Mouse (Mus musculus) testis, postnatal 10 days (tissue): ENCODE data around the gene Madd.
A peak's percentile ranks its signal among the peaks of the same experiment; 100 is the strongest.
"Not testable (repeated sequence)": the region's sequence is repeated elsewhere in the genome, so short reads cannot be mapped to it uniquely, and the experiment has no call there.

Experiments
- DNase-seq: peaks from one replicate; pipeline ENCODE4 v3.0.0; 2021; ENCODE audit warnings: low spot score

Gene Madd

GRCm38 (mm10) chr2:91125101-91125500 is 58.5 kb downstream of the Madd start:
- DNase-seq, result no peak

- no peak for DNase-seq
Measured at GRCm38 (mm10) chr2:91123521-91123920, 60.1 kb downstream of the Madd start.

- no peak for DNase-seq
Measured at GRCm38 (mm10) chr2:91121497-91121896, 62.1 kb downstream of the Madd start.

GRCm38 (mm10) chr2:91121011-91121410 is 62.6 kb downstream of the Madd start:
- no peak for DNase-seq

GRCm38 (mm10) chr2:91120261-91120671 is 63.4 kb downstream of the Madd start:
- no peak for DNase-seq

GRCm38 (mm10) chr2:91119551-91119950 is 64.1 kb downstream of the Madd start:
- no peak for DNase-seq

GRCm38 (mm10) chr2:91119061-91119460 is 64.6 kb downstream of the Madd start:
- no peak for DNase-seq

GRCm38 (mm10) chr2:91118647-91119046 is 65.0 kb downstream of the Madd start:
- DNase-seq, result no peak

GRCm38 (mm10) chr2:91117585-91118275 is 65.9 kb downstream of the Madd start, which contains the start of gene Mybpc3:
Gene Mybpc3 (plus strand): TSS chr2:91118144.
- DNase-seq, result no peak

GRCm38 (mm10) chr2:91116842-91117241 is 66.8 kb downstream of the Madd start:
- DNase-seq, result no peak

GRCm38 (mm10) chr2:91115578-91115970 is 68.1 kb downstream of the Madd start:
- DNase-seq, result no peak

- peak; percentile 99 for DNase-seq
Measured at GRCm38 (mm10) chr2:91114781-91115577, 68.7 kb downstream of the Madd start.

GRCm38 (mm10) chr2:91113852-91114251 is 69.8 kb downstream of the Madd start:
- DNase-seq, result no peak

- no peak for DNase-seq
Measured at GRCm38 (mm10) chr2:91113334-91113733, 70.3 kb downstream of the Madd start.

- DNase-seq, result no peak
Measured at GRCm38 (mm10) chr2:91112491-91112890, 71.1 kb downstream of the Madd start.

- DNase-seq, result not testable (repeated sequence)
Measured at GRCm38 (mm10) chr2:91111832-91112231, 71.8 kb downstream of the Madd start.

- no peak for DNase-seq
Measured at GRCm38 (mm10) chr2:91110429-91110828, 73.2 kb downstream of the Madd start.

GRCm38 (mm10) chr2:91109807-91110385 is 73.7 kb downstream of the Madd start:
- no peak for DNase-seq

GRCm38 (mm10) chr2:91109241-91109640 is 74.4 kb downstream of the Madd start:
- no peak for DNase-seq

- no peak for DNase-seq
Measured at GRCm38 (mm10) chr2:91108156-91108555, 75.5 kb downstream of the Madd start.

GRCm38 (mm10) chr2:91101124-91101740 is 82.4 kb downstream of the Madd start:
- DNase-seq, result peak; percentile 97

GRCm38 (mm10) chr2:91098156-91098555 is 85.5 kb downstream of the Madd start:
- DNase-seq, result no peak

- DNase-seq, result no peak
Measured at GRCm38 (mm10) chr2:91097015-91097414, 86.6 kb downstream of the Madd start.
